Mouse (Mus musculus): ENCODE data around the gene Abcb10.

DNA sequence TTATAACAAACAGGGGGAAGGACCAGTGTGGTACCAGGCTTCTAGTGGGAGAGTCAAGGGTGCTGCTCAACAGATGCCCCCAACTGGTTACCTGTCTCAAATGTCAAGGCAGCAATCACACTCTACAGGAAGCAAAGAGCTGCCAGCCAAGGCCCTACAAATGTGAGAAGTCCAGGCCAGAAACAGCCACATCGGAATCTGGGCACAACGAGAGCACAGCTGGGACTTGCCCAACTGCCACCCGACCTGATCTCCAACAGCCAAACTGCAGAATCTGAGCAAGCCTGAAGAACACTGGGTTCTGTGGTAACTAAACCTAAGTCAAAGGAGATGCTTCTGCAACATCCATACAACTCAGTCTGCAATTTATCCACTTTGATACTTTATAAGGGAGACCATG lies 57.3 kb downstream of the Abcb10 start:
- TF ChIP-seq TAL1 (conservative IDR thresholded peaks at IDR 0.05; ENCODE audit: low read depth, low read length) (no peak), CTCF (IDR thresholded peaks at IDR 0.05; ENCODE audit: low read depth, low read length) (no peak), GATA1 (IDR thresholded peaks at IDR 0.05; ENCODE audit: borderline replicate concordance, low read length) (no peak), POLR2AphosphoS5 (IDR thresholded peaks at IDR 0.05; ENCODE audit: insufficient replicate concordance, low read depth, low read length) (no peak)
